Mouse (Mus musculus) olfactory bulb, adult 2 months (tissue): ENCODE results near the gene Rlim. TPM values are rescaled to one million over a fixed set of nuclear protein-coding genes. Genes with fewer than 3 reads are reported as not detected.

ENCODE experiments used
- H3K27ac ChIP-seq: fragments of 200-500 bp; 2 replicates; pipeline ENCODE4 v1.5.1; 2012; ENCODE audit warnings: low read depth, low read length; ENCODE audit not compliant: insufficient read depth
- H3K4me1 ChIP-seq: fragments of 200-500 bp; 2 replicates; pipeline ENCODE4 v1.6.1; 2012; ENCODE audit warnings: low read length; ENCODE audit not compliant: control insufficient read depth, insufficient read depth
- H3K4me3 ChIP-seq: fragments of 200-500 bp; 2 replicates; pipeline ENCODE4 v1.5.1; 2012; ENCODE audit warnings: mild to moderate bottlenecking, low read depth, low read length, moderate library complexity; ENCODE audit not compliant: insufficient read depth
- CTCF ChIP-seq: fragments of 200-500 bp; IDR thresholded peaks from 2 replicates; pipeline ENCODE4 v1.5.1; 2012; ENCODE audit warnings: low read depth, mild to moderate bottlenecking, low read length, moderate library complexity; ENCODE audit not compliant: insufficient read depth
- POLR2A ChIP-seq: fragments of 200-500 bp; IDR thresholded peaks from 2 replicates; pipeline ENCODE4 v1.6.1; 2012; ENCODE audit warnings: mild to moderate bottlenecking, low read depth, low read length, moderate library complexity; ENCODE audit not compliant: insufficient read depth
- WGBS: fragments of 180-500 bp; shearing (Covaris S2); methylation state at CpG from one replicate; pipeline ENCODE4 v1.1.7; 2018; 5-methylcytosine and 5-hydroxymethylcytosine counted together
- polyA plus RNA-seq: library from polyadenylated mRNA; stranded (reverse); fragments of >200 nt; gene quantifications from 2 replicates; pipeline ENCODE4 v1.2.4, GENCODE M21; 2012; ENCODE audit warnings: low replicate concordance; ENCODE audit not compliant: missing spikeins, insufficient read depth, insufficient read length

Rlim gene
- polyA plus RNA-seq, 1 experiment: not detected

GRCm38 (mm10) chrX:103986159-103986558 is 5.1 kb upstream of the Rlim start:
- TF ChIP-seq POLR2A (no peak), CTCF (no peak)
- Histone ChIP-seq H3K4me3 (no peak overlapping the region), H3K27ac (no peak overlapping the region), H3K4me1 (no peaks in the 10 kb centered on the region)
- 12% methylated on average over 6 of the region's 6 CpGs for WGBS

GRCm38 (mm10) chrX:103984992-103985391 is 3.9 kb upstream of the Rlim start:
- no peak overlapping the region for H3K4me3 ChIP-seq
- 48% methylated on average over 5 of the region's 5 CpGs for WGBS
- no peak overlapping the region for H3K27ac ChIP-seq
- TF ChIP-seq POLR2A (no peak), CTCF (no peak)
- H3K4me1 ChIP-seq: no peaks in the 10 kb centered on the region

DNA sequence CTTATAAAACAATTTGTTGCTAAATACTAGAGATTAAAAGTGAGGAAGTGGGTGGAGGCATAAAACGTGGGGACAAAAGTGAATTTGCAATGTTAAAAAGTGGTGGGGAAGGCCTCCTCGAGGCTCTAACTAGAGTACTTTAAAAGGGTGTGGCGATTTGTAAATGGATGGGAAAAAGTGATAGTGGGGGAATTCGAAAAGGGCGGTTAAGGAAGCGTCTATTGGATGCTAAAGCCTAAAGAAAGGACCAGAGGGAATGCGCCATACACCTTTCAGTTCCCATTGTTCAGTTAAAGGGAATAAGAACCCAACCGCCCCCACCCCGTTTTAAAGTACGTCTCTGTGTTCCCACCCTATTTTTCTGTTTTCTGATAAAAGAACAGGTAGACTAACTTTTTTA is 722 bp upstream of the Rlim start:
- TF ChIP-seq CTCF: no peak
- no peak for TF ChIP-seq POLR2A
- Histone ChIP-seq H3K4me3 (no peak overlapping the region), H3K27ac (no peak overlapping the region), H3K4me1 (no peaks in the 10 kb centered on the region)
- WGBS: 77% methylated on average over 10 of the region's 10 CpGs

DNA sequence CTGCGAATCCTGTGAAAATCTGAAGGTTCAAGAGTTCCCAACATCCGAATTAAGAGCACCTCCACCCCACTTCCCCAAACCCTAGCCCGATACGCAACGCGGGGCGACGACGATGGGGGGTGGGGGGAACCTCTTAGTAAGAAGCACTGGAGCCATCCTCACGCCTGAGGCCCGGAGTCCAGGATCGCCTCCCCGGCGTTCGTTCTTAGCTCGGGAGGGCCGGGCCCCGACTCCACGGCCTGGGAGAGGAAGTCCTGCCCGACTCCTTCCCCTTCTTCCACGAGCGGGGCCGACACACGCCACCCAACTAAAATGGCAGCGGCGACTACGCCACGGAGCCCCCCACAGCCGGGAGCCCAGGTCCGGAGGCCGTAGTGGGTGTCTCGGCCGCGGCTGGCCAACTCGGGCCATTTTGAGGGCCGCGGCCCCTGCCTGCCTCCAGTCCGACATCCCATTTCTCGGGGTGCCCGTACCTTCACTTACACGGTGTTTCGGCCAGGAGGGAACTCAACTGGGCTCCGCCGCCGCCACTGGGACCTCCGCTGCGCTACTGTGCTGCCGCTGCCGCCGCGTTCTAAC is 405 bp downstream of the Rlim start:
- Histone ChIP-seq H3K4me1 (no peaks in the 10 kb centered on the region), H3K4me3 (peak overlapping the region; percentile 91), H3K27ac (peak overlapping the region; percentile 83)
- 22% methylated on average over 50 of the region's 51 CpGs for WGBS
- TF ChIP-seq POLR2A: no peak
- no peak for TF ChIP-seq CTCF

GRCm38 (mm10) chrX:103980036-103980435 is 1.0 kb downstream of the Rlim start:
- Histone ChIP-seq H3K4me3 (peak overlapping the region; percentile 91), H3K4me1 (no peaks in the 10 kb centered on the region), H3K27ac (peak overlapping the region; percentile 83; the same call in 1 of the 2 replicates)
- 15% methylated on average over 12 of the region's 12 CpGs for WGBS
- TF ChIP-seq CTCF (no peak), POLR2A (no peak)

DNA sequence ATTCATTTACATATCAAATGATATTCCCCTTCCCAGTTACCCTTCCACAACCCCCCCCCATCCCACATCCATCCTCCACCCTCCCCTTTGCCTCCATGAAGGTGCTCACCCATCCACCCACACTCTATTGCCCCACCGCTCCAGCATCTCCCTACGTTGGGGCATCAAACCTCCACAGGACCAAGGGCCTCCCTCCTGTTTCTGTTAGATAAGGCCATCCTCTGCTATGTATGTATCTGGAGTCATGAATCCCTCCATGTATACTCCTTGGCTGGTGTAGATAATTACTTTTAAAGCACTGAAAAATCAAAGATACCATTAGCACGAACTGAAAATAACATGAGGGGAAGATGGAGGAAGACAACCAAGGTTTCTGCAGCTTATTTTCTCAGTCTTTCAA is 41.4 kb downstream of the Rlim start:
- Histone ChIP-seq H3K27ac (no peak overlapping the region), H3K4me1 (no peaks in the 10 kb centered on the region), H3K4me3 (no peak overlapping the region)
- WGBS: 95% methylated on average over 3 of the region's 3 CpGs
- TF ChIP-seq CTCF: no peak
- no peak for TF ChIP-seq POLR2A

GRCm38 (mm10) chrX:103937333-103937732 is 43.8 kb downstream of the Rlim start:
- TF ChIP-seq CTCF: no peak
- no peak for TF ChIP-seq POLR2A
- 21% methylated on average over 3 of the region's 3 CpGs for WGBS

GRCm38 (mm10) chrX:103922436-103922835 is 58.6 kb downstream of the Rlim start:
- WGBS: 56% methylated on average over 2 of the region's 2 CpGs
- no peak overlapping the region for H3K4me3 ChIP-seq
- TF ChIP-seq CTCF (no peak), POLR2A (no peak)
- no peak overlapping the region for H3K27ac ChIP-seq
- no peaks in the 10 kb centered on the region for H3K4me1 ChIP-seq

More at GRCm38 (mm10) chrX:103937333-103937732, 43.8 kb downstream of the Rlim start:
- Histone ChIP-seq H3K27ac (no peak overlapping the region), H3K4me1 (no peaks in the 10 kb centered on the region), H3K4me3 (no peak overlapping the region)

GRCm38 (mm10) chrX:103918954-103919353 is 62.1 kb downstream of the Rlim start:
- 41% methylated on average over 5 of the region's 5 CpGs for WGBS
- no peaks in the 10 kb centered on the region for H3K4me1 ChIP-seq
- H3K4me3 ChIP-seq: no peak overlapping the region
- TF ChIP-seq POLR2A (no peak), CTCF (no peak)
- no peak overlapping the region for H3K27ac ChIP-seq

- 3% methylated on average over 3 of the region's 3 CpGs for WGBS
- Histone ChIP-seq H3K4me1 (no peaks in the 10 kb centered on the region), H3K27ac (no peak overlapping the region), H3K4me3 (no peak overlapping the region)
- TF ChIP-seq CTCF: no peak
- no peak for TF ChIP-seq POLR2A
These were observed 66.3 kb downstream of the Rlim start for GRCm38 (mm10) chrX:103914790-103915189.

Other genes starting within 250 kb of the Rlim start
- not detected in 2 replicates for gene Slc16a2, start 159.3 kb downstream of the Rlim start, polyA plus RNA-seq
- gene Nexmif, start 219.9 kb upstream of the Rlim start, polyA plus RNA-seq: not detected in 2 replicates